Mouse (Mus musculus) liver, postnatal 0 days (tissue): ENCODE data around the gene Mcu. TPM values are rescaled to one million over a fixed set of nuclear protein-coding genes. Genes with fewer than 3 reads are reported as not detected.
A peak's percentile ranks its signal among the peaks of the same experiment; 100 is the strongest.

ENCODE experiments used
- ATAC-seq: fragments of 200-750 bp; cut with Nextera tagmentation; 2 replicates; pipeline ENCODE4 v1.8.0; 2017; ENCODE audit warnings: mild to moderate bottlenecking, moderate library complexity
- DNase-seq: peaks from one replicate; pipeline ENCODE4 v3.0.0-alpha.2; 2016
- H3K27ac ChIP-seq: fragments of 300-500 bp; sonication (generic); 2 replicates; pipeline ENCODE4 v1.5.1; 2014; ENCODE audit warnings: antibody characterized with exemption, moderate library complexity, mild to moderate bottlenecking, low read depth
- H3K27me3 ChIP-seq: fragments of 300-500 bp; sonication (generic); 2 replicates; pipeline ENCODE4 v1.6.1; 2014; ENCODE audit warnings: low read length, control low read depth, mixed read lengths; ENCODE audit not compliant: insufficient read depth
- H3K36me3 ChIP-seq: fragments of 300-500 bp; sonication (generic); replicated peaks from 2 replicates; pipeline ENCODE4 v1.6.1; 2014; ENCODE audit warnings: mild to moderate bottlenecking, control low read depth, low read length, moderate library complexity, mixed read lengths; ENCODE audit not compliant: insufficient read depth
- H3K4me1 ChIP-seq: fragments of 300-500 bp; sonication (generic); 2 replicates; pipeline ENCODE4 v1.6.1; 2014; ENCODE audit warnings: antibody characterized with exemption, mild to moderate bottlenecking, control low read depth; ENCODE audit not compliant: insufficient read depth
- H3K4me2 ChIP-seq: fragments of 300-500 bp; sonication (generic); 2 replicates; pipeline ENCODE4 v1.6.1; 2014; ENCODE audit warnings: low read depth, mild to moderate bottlenecking, low read length, moderate library complexity, mixed read lengths
- H3K4me3 ChIP-seq: fragments of 300-500 bp; sonication (generic); 2 replicates; pipeline ENCODE4 v1.5.1; 2014; ENCODE audit warnings: low read depth, low read length
- H3K9ac ChIP-seq: fragments of 300-500 bp; sonication (generic); replicated peaks from 2 replicates; pipeline ENCODE4 v1.6.1; 2014; ENCODE audit warnings: mild to moderate bottlenecking, moderate library complexity
- H3K9me3 ChIP-seq: fragments of 300-500 bp; sonication (generic); 2 replicates; pipeline ENCODE4 v1.6.1; 2016; ENCODE audit warnings: mild to moderate bottlenecking, control low read depth, low read length, mixed read lengths
- CTCF ChIP-seq: sonication (generic); IDR thresholded peaks from 2 replicates; pipeline ENCODE4 v1.5.1; 2016; ENCODE audit warnings: antibody characterized with exemption, low read depth
- EP300 ChIP-seq: IDR thresholded peaks from 2 replicates; pipeline ENCODE4 v1.6.1; 2016; ENCODE audit warnings: antibody characterized with exemption, low read depth, mild to moderate bottlenecking
- WGBS: fragments of 180-500 bp; shearing (Covaris S2); extraction: QIAGEN DNeasy Blood & Tissue Kit; methylation state at CpG from one replicate; pipeline ENCODE4 v1.1.7; 2014; ENCODE audit not compliant: insufficient replicate concordance; 5-methylcytosine and 5-hydroxymethylcytosine counted together
- polyA plus RNA-seq: library from polyadenylated mRNA; unstranded; fragments of >200 nt; fragmentation: Nextera tagmentation; extraction: Ambion mirVana; gene quantifications from 2 replicates; pipeline ENCODE4 v1.2.1, GENCODE M21; 2015

The Mcu gene
- polyA plus RNA-seq, 1 experiment from 2014 or later: 13.5 TPM

- DNase-seq (no peak), ATAC-seq (no peak)
- no peak for TF ChIP-seq EP300
- H3K4me2 ChIP-seq: no peak overlapping the region
- no peak overlapping the region for H3K27ac ChIP-seq
- H3K9ac ChIP-seq: no peak overlapping the region
- H3K9me3 ChIP-seq: peaks cover 1% of the 10 kb centered on the region; the same call in 1 of the 2 replicates
- WGBS: 67% methylated on average over 3 of the region's 3 CpGs
- H3K36me3 ChIP-seq: no peaks in the 10 kb centered on the region; the same call in 1 of the 2 replicates
- peaks cover 15% of the 10 kb centered on the region for H3K4me1 ChIP-seq
- H3K4me3 ChIP-seq: no peak overlapping the region
- H3K27me3 ChIP-seq: no peaks in the 10 kb centered on the region
Observed at GRCm38 (mm10) chr10:59540596-59540995, 75.9 kb downstream of the Mcu start.

DNA sequence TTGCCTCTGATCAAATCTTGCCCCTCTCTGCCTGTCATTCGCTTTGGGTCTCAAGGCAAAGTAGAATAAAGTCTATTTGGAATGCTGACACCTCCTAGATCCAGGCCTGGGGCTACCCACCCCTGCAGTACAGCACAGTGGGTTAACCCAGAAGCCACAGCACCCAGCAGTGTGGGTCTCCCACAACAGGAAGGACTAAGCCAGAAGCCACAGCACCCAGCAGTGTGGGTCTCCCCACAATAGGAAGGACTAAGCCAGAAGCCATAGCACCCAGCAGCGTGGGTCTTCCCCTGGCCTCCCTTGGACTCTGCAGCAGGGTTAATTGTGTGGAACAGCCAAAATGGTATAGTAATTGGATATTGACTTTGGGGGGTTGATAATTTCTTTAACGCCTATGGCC lies 76.4 kb downstream of the Mcu start:
- Histone ChIP-seq H3K9me3 (no peaks in the 10 kb centered on the region), H3K4me1 (peaks cover 15% of the 10 kb centered on the region), H3K27ac (no peak overlapping the region), H3K4me2 (peak overlapping the region; percentile 66), H3K27me3 (no peaks in the 10 kb centered on the region), H3K4me3 (no peak overlapping the region), H3K36me3 (no peaks in the 10 kb centered on the region; the same call in 1 of the 2 replicates), H3K9ac (no peak overlapping the region)
- 58% methylated on average over 3 of the region's 3 CpGs for WGBS
- no peak for ATAC-seq
- no peak for DNase-seq
- TF ChIP-seq EP300 (no peak), CTCF (no peak)

DNA sequence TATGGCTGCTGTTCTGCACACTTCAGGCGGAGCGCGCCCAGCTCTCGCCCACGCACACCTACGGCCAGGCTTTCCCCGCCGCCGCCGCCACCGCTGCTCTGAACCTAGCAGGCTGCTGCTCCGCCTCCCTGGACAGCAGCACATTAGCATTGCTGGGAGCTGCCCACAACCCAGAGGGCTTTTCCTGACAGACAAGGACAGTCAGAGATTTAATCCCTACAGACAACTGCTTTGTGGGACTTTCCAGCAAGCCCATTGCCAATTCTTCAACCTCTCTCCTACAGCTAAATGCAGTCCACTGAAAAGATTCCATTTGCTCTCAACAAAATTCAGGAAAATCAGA lies 77.0 kb downstream of the Mcu start:
- Histone ChIP-seq H3K27me3 (no peaks in the 10 kb centered on the region), H3K36me3 (no peaks in the 10 kb centered on the region; the same call in 1 of the 2 replicates), H3K9me3 (no peaks in the 10 kb centered on the region), H3K4me2 (peak overlapping the region; percentile 66), H3K9ac (no peak overlapping the region; the same call in 1 of the 2 replicates), H3K4me1 (peaks cover 15% of the 10 kb centered on the region), H3K27ac (no peak overlapping the region), H3K4me3 (peak overlapping the region; percentile 6; the same call in 1 of the 2 replicates)
- ATAC-seq (peak; percentile 76), DNase-seq (peak; percentile 70)
- 3% methylated on average over 12 of the region's 12 CpGs for WGBS
- no peak for TF ChIP-seq EP300
- no peak for TF ChIP-seq CTCF

DNA sequence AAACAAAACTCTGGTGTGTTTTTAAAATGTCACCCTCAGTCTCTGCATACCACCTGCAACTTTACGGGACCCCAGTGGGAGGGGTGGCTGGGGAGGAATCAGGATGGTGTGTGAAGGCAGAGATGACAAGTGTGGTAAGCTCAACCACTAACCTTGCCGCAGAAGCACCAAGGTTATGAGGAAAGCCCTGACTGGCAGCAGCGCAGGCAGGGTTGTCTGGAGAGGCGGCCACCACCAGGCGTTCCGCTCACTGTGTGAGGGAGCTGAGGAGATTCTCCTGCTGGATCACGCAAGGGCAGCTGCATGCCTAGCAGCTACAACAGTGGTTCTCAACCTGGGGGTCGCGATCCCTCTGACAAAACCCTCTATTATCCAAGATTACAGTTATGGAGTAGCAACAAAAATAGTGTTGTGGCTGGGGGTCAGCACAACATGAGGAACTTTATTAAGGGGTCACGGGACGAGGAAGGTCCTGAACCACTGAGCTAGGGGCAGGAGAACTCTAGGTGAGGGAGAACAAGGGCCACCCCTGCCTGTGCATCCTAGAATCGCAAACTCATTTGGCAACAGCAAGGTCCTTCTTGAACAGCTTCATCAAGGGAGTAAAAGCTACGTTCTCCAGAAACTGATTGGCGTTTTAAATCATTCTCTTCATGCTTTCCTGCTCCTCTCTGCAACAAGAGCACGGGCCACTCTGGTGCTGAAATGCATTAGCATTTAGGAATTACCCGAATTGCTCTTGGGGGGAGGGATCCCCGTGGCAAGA lies 77.5 kb downstream of the Mcu start:
- H3K27ac ChIP-seq: no peak overlapping the region
- peaks cover 15% of the 10 kb centered on the region for H3K4me1 ChIP-seq
- TF ChIP-seq CTCF (no peak), EP300 (no peak)
- H3K4me3 ChIP-seq: peak overlapping the region; percentile 6; the same call in 1 of the 2 replicates
- H3K36me3 ChIP-seq: no peaks in the 10 kb centered on the region; the same call in 1 of the 2 replicates
- no peak overlapping the region; the same call in 1 of the 2 replicates for H3K9ac ChIP-seq
- DNase-seq: no peak
- H3K9me3 ChIP-seq: no peaks in the 10 kb centered on the region
- H3K4me2 ChIP-seq: peak overlapping the region; percentile 66
- 30% methylated on average over 17 of the region's 17 CpGs for WGBS
- no peaks in the 10 kb centered on the region for H3K27me3 ChIP-seq
- ATAC-seq: no peak

- H3K9ac ChIP-seq: no peak overlapping the region
- H3K27me3 ChIP-seq: no peaks in the 10 kb centered on the region
- H3K36me3 ChIP-seq: no peaks in the 10 kb centered on the region
- 83% methylated on average over 6 of the region's 6 CpGs for WGBS
- peaks cover 15% of the 10 kb centered on the region for H3K4me1 ChIP-seq
- H3K4me3 ChIP-seq: no peak overlapping the region
- TF ChIP-seq EP300 (no peak), CTCF (no peak)
- ATAC-seq (no peak), DNase-seq (no peak)
- no peak overlapping the region for H3K27ac ChIP-seq
- no peaks in the 10 kb centered on the region for H3K9me3 ChIP-seq
- no peak overlapping the region for H3K4me2 ChIP-seq
Observed at GRCm38 (mm10) chr10:59538063-59538462, 78.4 kb downstream of the Mcu start.

DNA sequence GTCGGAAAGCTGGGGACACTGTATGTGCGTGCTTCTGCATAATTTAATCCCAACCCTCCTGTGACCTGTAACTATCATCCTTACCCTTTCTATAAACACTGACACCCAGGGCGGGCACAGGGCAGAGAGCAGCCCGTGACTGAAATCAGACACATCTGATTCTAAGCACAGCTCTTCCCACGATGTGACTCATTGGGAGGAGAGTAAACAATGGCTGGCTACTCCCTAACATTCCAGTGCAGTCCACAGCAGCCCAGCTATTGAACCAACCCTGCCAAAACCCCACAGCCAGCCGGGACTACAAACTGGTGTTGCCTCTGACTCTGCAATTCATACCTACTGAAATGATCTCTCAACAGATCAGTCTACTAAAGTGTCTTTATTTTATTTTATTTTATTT lies 78.9 kb downstream of the Mcu start:
- peaks cover 15% of the 10 kb centered on the region for H3K4me1 ChIP-seq
- H3K4me3 ChIP-seq: no peak overlapping the region
- no peak for TF ChIP-seq EP300
- no peak for TF ChIP-seq CTCF
- WGBS: 71% methylated on average over 6 of the region's 6 CpGs
- H3K27ac ChIP-seq: no peak overlapping the region
- H3K4me2 ChIP-seq: no peak overlapping the region
- DNase-seq: no peak
- no peaks in the 10 kb centered on the region for H3K9me3 ChIP-seq
- no peak overlapping the region for H3K9ac ChIP-seq
- H3K36me3 ChIP-seq: no peaks in the 10 kb centered on the region
- ATAC-seq: no peak
- H3K27me3 ChIP-seq: no peaks in the 10 kb centered on the region
